ENCODE assay signal across 19 mouse cellular contexts in genomic region chr1:106612166-106613031, GRCm38 (mm10).
DNase-seq lines count a peak whose midpoint lies in the region; ATAC-seq lines count a peak whose summit lies in the region.
"Had no signal": no experiment of that assay in that cellular context is flagged by ENCODE, and none has a peak within 500 bp of the region (broad histone marks: within the 10 kb centered on the region; RNA-seq: fewer than 3 reads in every experiment).

No protein-coding gene starts in this region.

- H3K4me2 ChIP-seq in kidney, embryonic 16.5 days (replicated peaks; ENCODE audit: low read depth, low read length) = no peak overlapping the region
- H3K4me2 ChIP-seq: heart, embryonic 13.5 days; hindbrain, embryonic 15.5 days; limb, embryonic 13.5 days; lung, embryonic 15.5 days; midbrain, embryonic 13.5 days; neural tube, embryonic 13.5 days had no signal

- no peaks in the 10 kb centered on the region for H3K9me3 ChIP-seq in kidney, embryonic 16.5 days (ENCODE audit: low read length)
- H3K9me3 ChIP-seq: heart, embryonic 13.5 days; hindbrain, embryonic 15.5 days; limb, embryonic 13.5 days; lung, embryonic 15.5 days; midbrain, embryonic 13.5 days; neural tube, embryonic 13.5 days had no signal

- H3K27ac ChIP-seq in kidney, embryonic 16.5 days (ENCODE audit: low read length) = peak overlapping the region; percentile 34; the same call in 1 of the 2 replicates
- H3K27ac ChIP-seq: gastrocnemius, adult 2 months; heart, embryonic 13.5 days; hindbrain, embryonic 15.5 days; limb, embryonic 13.5 days; lung, embryonic 15.5 days; midbrain, embryonic 13.5 days; neural tube, embryonic 13.5 days; stomach, postnatal 0 days had no signal

- H3K4me1 ChIP-seq in kidney, embryonic 16.5 days (ENCODE audit: insufficient read depth, low read length) = peaks cover 15% of the 10 kb centered on the region
- H3K4me1 ChIP-seq: midbrain, embryonic 13.5 days had no signal

- peak; percentile 41; the same call in 1 of the 2 replicates for ATAC-seq in frontal cortex, adult (ENCODE audit: low TSS enrichment)
- ATAC-seq in kidney, embryonic 16.5 days (ENCODE audit: low FRiP score, low TSS enrichment) = peak; percentile 55; the same call in 1 of the 2 replicates
- ATAC-seq: midbrain, embryonic 13.5 days; Patski had no signal

- no peaks in the 10 kb centered on the region for H3K36me3 ChIP-seq in kidney, embryonic 16.5 days (ENCODE audit: insufficient read depth, low read length)
- H3K36me3 ChIP-seq in splenic B cell, adult 2 months (ENCODE audit: control insufficient read depth, insufficient read depth, low read length, poor library complexity, severe bottlenecking) = no peaks in the 10 kb centered on the region; the same call in 1 of the 2 replicates
- H3K36me3 ChIP-seq: heart, embryonic 13.5 days; hindbrain, embryonic 15.5 days; limb, embryonic 13.5 days; lung, embryonic 15.5 days; midbrain, embryonic 13.5 days; neural tube, embryonic 13.5 days had no signal

- 47% methylated on average over 8 of the region's 8 CpGs for WGBS in kidney, embryonic 16.5 days

- H3K9ac ChIP-seq in kidney, embryonic 16.5 days (replicated peaks; ENCODE audit: low read length) = no peak overlapping the region
- H3K9ac ChIP-seq: heart, embryonic 13.5 days; hindbrain, embryonic 15.5 days; limb, embryonic 13.5 days; lung, embryonic 15.5 days; midbrain, embryonic 13.5 days; neural tube, embryonic 13.5 days had no signal

- H3K4me3 ChIP-seq in kidney, embryonic 16.5 days (ENCODE audit: low read length) = no peak overlapping the region
- H3K4me3 ChIP-seq: gastrocnemius, adult 2 months; heart, embryonic 13.5 days; hindbrain, embryonic 15.5 days; limb, embryonic 13.5 days; lung, embryonic 15.5 days; midbrain, embryonic 13.5 days; neural tube, embryonic 13.5 days had no signal

- no peaks in the 10 kb centered on the region for H3K27me3 ChIP-seq in kidney, embryonic 16.5 days (ENCODE audit: insufficient read depth, low read length)
- no peaks in the 10 kb centered on the region for H3K27me3 ChIP-seq in splenic B cell, adult 2 months (ENCODE audit: control insufficient read depth, insufficient read depth, low read length, poor library complexity, severe bottlenecking)
- H3K27me3 ChIP-seq: heart, embryonic 13.5 days; hindbrain, embryonic 15.5 days; limb, embryonic 13.5 days; lung, embryonic 15.5 days; midbrain, embryonic 13.5 days; neural tube, embryonic 13.5 days; Patski had no signal

- no peak for DNase-seq in frontal cortex, postnatal 14 days (ENCODE audit: low spot score in 2 of 2)
- peak; percentile 12 for DNase-seq in thymus, postnatal 0 days (ENCODE audit: low spot score)
- DNase-seq in thymus, postnatal 36 days = no peak
- DNase-seq in splenic B cell, adult 2 months (ENCODE audit: low read depth, low spot score) = peak; percentile 44
- DNase-seq in ovary, postnatal 14 days (ENCODE audit: low spot score) = no peak
- no peak for DNase-seq in gastrocnemius, postnatal 25 days
- DNase-seq: adrenal gland, postnatal 10 days; gastrocnemius, adult 2 months; layer of hippocampus, postnatal 36 days had no signal

Comparison
In these comparisons a context has a peak if more than half of its experiments do, and no peak if none do; other contexts are left out.
1. DNase-seq: peak in thymus, postnatal 0 days (single experiment) and splenic B cell, adult 2 months (single experiment); none in frontal cortex, postnatal 14 days (0 of 2), thymus, postnatal 36 days (0 of 2), ovary, postnatal 14 days (single experiment) and gastrocnemius, postnatal 25 days (single experiment).